Mouse (Mus musculus): ENCODE measurements around the gene Gabrp. TPM values are rescaled to one million over a fixed set of nuclear protein-coding genes. Genes with fewer than 3 reads are reported as not detected.
A peak's percentile ranks its signal among the peaks of the same experiment; 100 is the strongest.

Gabrp gene
- polyA plus RNA-seq (2012; rRNA removed): 0.05 TPM in 1 of 2 replicates, not detected in the other

- no peak within 1 kb of the TSS for H3K4me3 ChIP-seq (replicated peaks; ENCODE audit: insufficient read depth, low read depth, low read length)
- no peaks in the 10 kb centered on the region for H3K27me3 ChIP-seq (ENCODE audit: control insufficient read depth, insufficient read depth, low read length)
- WGBS: 69% methylated on average over 6 of the region's 6 CpGs
- TF ChIP-seq POLR2A (IDR thresholded peaks at IDR 0.05; ENCODE audit: borderline replicate concordance, insufficient read depth, low read length) (no peak), CTCF (IDR thresholded peaks at IDR 0.05; ENCODE audit: borderline replicate concordance, insufficient read depth, low read depth, low read length) (no peak)
- no peak within 1 kb of the TSS for H3K27ac ChIP-seq (ENCODE audit: insufficient read depth, low read length)
- no peak for DNase-seq
- H3K4me1 ChIP-seq (ENCODE audit: control insufficient read depth, insufficient read depth, low read length): no peaks in the 10 kb centered on the region
These were observed at the start of gene Gabrp for GRCm38 (mm10) chr11:33578859-33579258. Gene Gabrp (minus strand): TSS chr11:33578959.

- H3K27me3 ChIP-seq (ENCODE audit: control insufficient read depth, insufficient read depth, low read length): no peaks in the 10 kb centered on the region
- WGBS: 42% methylated on average over 4 of the region's 4 CpGs
- no peak overlapping the region for H3K27ac ChIP-seq (ENCODE audit: insufficient read depth, low read length)
- no peak overlapping the region for H3K4me3 ChIP-seq (replicated peaks; ENCODE audit: insufficient read depth, low read depth, low read length)
- no peak for DNase-seq
- no peaks in the 10 kb centered on the region for H3K4me1 ChIP-seq (ENCODE audit: control insufficient read depth, insufficient read depth, low read length)
- no peak for TF ChIP-seq CTCF (IDR thresholded peaks at IDR 0.05; ENCODE audit: borderline replicate concordance, insufficient read depth, low read depth, low read length)
- no peak for TF ChIP-seq POLR2A (IDR thresholded peaks at IDR 0.05; ENCODE audit: borderline replicate concordance, insufficient read depth, low read length)
These were observed 48.5 kb upstream of the Gabrp start for GRCm38 (mm10) chr11:33627136-33627742.

- Histone ChIP-seq H3K27ac (ENCODE audit: insufficient read depth, low read length) (no peak overlapping the region), H3K27me3 (ENCODE audit: control insufficient read depth, insufficient read depth, low read length) (no peaks in the 10 kb centered on the region; the same call in 1 of the 2 replicates), H3K4me1 (ENCODE audit: control insufficient read depth, insufficient read depth, low read length) (no peaks in the 10 kb centered on the region), H3K4me3 (replicated peaks; ENCODE audit: insufficient read depth, low read depth, low read length) (no peak overlapping the region)
- TF ChIP-seq POLR2A (IDR thresholded peaks at IDR 0.05; ENCODE audit: borderline replicate concordance, insufficient read depth, low read length): no peak
- TF ChIP-seq CTCF (IDR thresholded peaks at IDR 0.05; ENCODE audit: borderline replicate concordance, insufficient read depth, low read depth, low read length): peak; percentile 95
- 8% methylated on average over 15 of the region's 15 CpGs for WGBS
- peak; percentile 46 to 72 for DNase-seq
These were observed 35.5 kb upstream of the Gabrp start for GRCm38 (mm10) chr11:33614218-33614617.

- H3K4me1 ChIP-seq (ENCODE audit: control insufficient read depth, insufficient read depth, low read length): no peaks in the 10 kb centered on the region
These were observed 29.0 kb upstream of the Gabrp start for GRCm38 (mm10) chr11:33607784-33608183.

DNA sequence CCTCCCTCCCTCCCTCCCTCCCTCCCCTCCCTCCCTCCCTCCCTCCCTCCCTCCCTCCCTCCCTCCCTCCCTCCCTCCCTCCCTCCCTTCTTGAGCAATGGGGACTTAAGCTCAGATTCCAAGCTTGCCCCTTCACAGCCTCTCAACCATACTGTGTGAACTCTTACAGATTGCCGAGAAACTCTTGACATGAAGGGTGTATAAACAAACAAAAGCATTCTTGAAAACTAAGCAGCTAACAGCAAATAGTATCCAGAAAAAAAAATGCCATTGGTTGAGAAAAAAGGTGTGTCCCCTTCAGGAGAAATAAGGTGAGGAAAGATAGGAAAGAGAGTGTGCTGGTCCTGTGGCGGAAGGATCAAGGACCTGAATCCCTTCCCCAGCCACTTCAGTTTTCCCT, 24.4 kb upstream of the Gabrp start:
- Histone ChIP-seq H3K27ac (ENCODE audit: insufficient read depth, low read length) (no peak overlapping the region), H3K27me3 (ENCODE audit: control insufficient read depth, insufficient read depth, low read length) (no peaks in the 10 kb centered on the region; the same call in 1 of the 2 replicates), H3K4me3 (replicated peaks; ENCODE audit: insufficient read depth, low read depth, low read length) (no peak overlapping the region), H3K4me1 (ENCODE audit: control insufficient read depth, insufficient read depth, low read length) (no peaks in the 10 kb centered on the region)
- WGBS: 80% methylated on average over 2 of the region's 2 CpGs
- no peak for DNase-seq
- TF ChIP-seq POLR2A (IDR thresholded peaks at IDR 0.05; ENCODE audit: borderline replicate concordance, insufficient read depth, low read length) (no peak), CTCF (IDR thresholded peaks at IDR 0.05; ENCODE audit: borderline replicate concordance, insufficient read depth, low read depth, low read length) (no peak)

More at GRCm38 (mm10) chr11:33607784-33608183, 29.0 kb upstream of the Gabrp start:
- 29% methylated on average over 3 of the region's 3 CpGs for WGBS
- no peak overlapping the region for H3K27ac ChIP-seq (ENCODE audit: insufficient read depth, low read length)
- no peak for DNase-seq
- TF ChIP-seq POLR2A (IDR thresholded peaks at IDR 0.05; ENCODE audit: borderline replicate concordance, insufficient read depth, low read length): no peak
- no peak overlapping the region for H3K4me3 ChIP-seq (replicated peaks; ENCODE audit: insufficient read depth, low read depth, low read length)
- H3K27me3 ChIP-seq (ENCODE audit: control insufficient read depth, insufficient read depth, low read length): no peaks in the 10 kb centered on the region; the same call in 1 of the 2 replicates

- WGBS: 68% methylated on average over 4 of the region's 4 CpGs
- TF ChIP-seq POLR2A (IDR thresholded peaks at IDR 0.05; ENCODE audit: borderline replicate concordance, insufficient read depth, low read length): no peak
- TF ChIP-seq CTCF (IDR thresholded peaks at IDR 0.05; ENCODE audit: borderline replicate concordance, insufficient read depth, low read depth, low read length): no peak
These were observed 20.2 kb upstream of the Gabrp start, which contains the start of gene D130052B06Rik for GRCm38 (mm10) chr11:33598986-33599385. Gene D130052B06Rik (plus strand): TSS chr11:33599302.

GRCm38 (mm10) chr11:33596655-33597054, 17.9 kb upstream of the Gabrp start:
- TF ChIP-seq CTCF (IDR thresholded peaks at IDR 0.05; ENCODE audit: borderline replicate concordance, insufficient read depth, low read depth, low read length): no peak
- TF ChIP-seq POLR2A (IDR thresholded peaks at IDR 0.05; ENCODE audit: borderline replicate concordance, insufficient read depth, low read length): no peak
- no peak overlapping the region for H3K27ac ChIP-seq (ENCODE audit: insufficient read depth, low read length)
- H3K4me3 ChIP-seq (replicated peaks; ENCODE audit: insufficient read depth, low read depth, low read length): no peak overlapping the region
- H3K27me3 ChIP-seq (ENCODE audit: control insufficient read depth, insufficient read depth, low read length): no peaks in the 10 kb centered on the region; the same call in 1 of the 2 replicates
- 0 out of 2 replicates have a peak, but pooled peaks cover 4% of the 10 kb centered on the region for H3K4me1 ChIP-seq (ENCODE audit: control insufficient read depth, insufficient read depth, low read length)
- DNase-seq: no peak
- 85% methylated on average over 4 of the region's 4 CpGs for WGBS

More at GRCm38 (mm10) chr11:33598986-33599385, 20.2 kb upstream of the Gabrp start, which contains the start of gene D130052B06Rik:
- 0 out of 2 replicates have a peak, but pooled peaks cover 4% of the 10 kb centered on the region for H3K4me1 ChIP-seq (ENCODE audit: control insufficient read depth, insufficient read depth, low read length)
- H3K27me3 ChIP-seq (ENCODE audit: control insufficient read depth, insufficient read depth, low read length): no peaks in the 10 kb centered on the region
- DNase-seq: no peak
- H3K4me3 ChIP-seq (replicated peaks; ENCODE audit: insufficient read depth, low read depth, low read length): no peak within 1 kb of the TSS
- H3K27ac ChIP-seq (ENCODE audit: insufficient read depth, low read length): no peak within 1 kb of the TSS

- Histone ChIP-seq H3K27me3 (ENCODE audit: control insufficient read depth, insufficient read depth, low read length) (no peaks in the 10 kb centered on the region; the same call in 1 of the 2 replicates), H3K27ac (ENCODE audit: insufficient read depth, low read length) (no peak overlapping the region), H3K4me1 (ENCODE audit: control insufficient read depth, insufficient read depth, low read length) (0 out of 2 replicates have a peak, but pooled peaks cover 4% of the 10 kb centered on the region), H3K4me3 (replicated peaks; ENCODE audit: insufficient read depth, low read depth, low read length) (no peak overlapping the region)
- 52% methylated on average over 4 of the region's 4 CpGs for WGBS
- TF ChIP-seq CTCF (IDR thresholded peaks at IDR 0.05; ENCODE audit: borderline replicate concordance, insufficient read depth, low read depth, low read length): no peak
- DNase-seq: no peak
These were observed 14.1 kb upstream of the Gabrp start for GRCm38 (mm10) chr11:33592826-33593225.
